In genomic region chr4:144971048-144971447, GRCm38 (mm10) we compare ENCODE assay signal across 15 mouse cellular contexts.
"Had no signal": no experiment of that assay in that cellular context is flagged by ENCODE, and none has a peak within 500 bp of the region (broad histone marks: within the 10 kb centered on the region; RNA-seq: fewer than 3 reads in every experiment).

No protein-coding gene starts in this region.

- DNase-seq: kidney, adult 9 months; kidney, postnatal 14 days; lung, embryonic 14.5 days; lung, postnatal 10 days; midbrain, embryonic 14.5 days; right cerebral cortex, postnatal 25 days; thymus, adult 2 months; thymus, postnatal 36 days had no signal

- H3K27ac ChIP-seq: left cerebral cortex, adult 2 months; limb, embryonic 10.5 days; liver, embryonic 12.5 days; midbrain, embryonic 10.5 days; neural tube, embryonic 13.5 days; stomach, embryonic 15.5 days had no signal

- H3K4me1 ChIP-seq: liver, embryonic 12.5 days; stomach, embryonic 15.5 days had no signal

- H3K4me3 ChIP-seq: left cerebral cortex, adult 2 months; limb, embryonic 10.5 days; liver, embryonic 12.5 days; midbrain, embryonic 10.5 days; neural tube, embryonic 13.5 days; stomach, embryonic 15.5 days had no signal

- H3K4me2 ChIP-seq: liver, embryonic 12.5 days; lung, embryonic 14.5 days; neural tube, embryonic 13.5 days; stomach, embryonic 15.5 days had no signal

- H3K27me3 ChIP-seq: liver, embryonic 12.5 days; neural tube, embryonic 13.5 days; stomach, embryonic 15.5 days had no signal

- ATAC-seq: intestine, postnatal 0 days; liver, embryonic 12.5 days had no signal

- H3K9ac ChIP-seq: liver, embryonic 12.5 days; lung, embryonic 14.5 days; neural tube, embryonic 13.5 days; stomach, embryonic 15.5 days had no signal

- H3K36me3 ChIP-seq: stomach, embryonic 15.5 days had no signal

- H3K9me3 ChIP-seq: limb, embryonic 10.5 days; liver, embryonic 12.5 days; midbrain, embryonic 10.5 days; neural tube, embryonic 13.5 days; stomach, embryonic 15.5 days had no signal
